Mouse (Mus musculus) left cerebral cortex, postnatal 10 days (tissue): ENCODE results near the gene Psmd14. TPM values are rescaled to one million over a fixed set of nuclear protein-coding genes. Genes with fewer than 3 reads are reported as not detected.

ENCODE experiments used
- microRNA-seq: library from miRNA; unstranded; fragments of <30 nt; microRNA quantifications from one replicate; pipeline ENCODE4 v1.2.0, GENCODE M21; 2022
- total RNA-seq, 2 experiments: library from RNA; stranded (reverse); gene quantifications; 2 replicates each; pipeline ENCODE4 v1.2.3; 2021

The Psmd14 gene
- total RNA-seq, 2 experiments from 2014 or later = 119 to 131 TPM

Small RNA genes lying within 50 kb of the gene (microRNA-seq; reads per million reads assigned to microRNA genes)
- not detected for gene Gm22403

Other genes starting within 250 kb of the Psmd14 start
- gene Tank, start 133.1 kb upstream of the Psmd14 start, total RNA-seq = 10 to 100 TPM; 24.2 TPM
- gene Tbr1, start 91.2 kb downstream of the Psmd14 start, total RNA-seq = 10 to 100 TPM; 97.9 to 99.5 TPM